ENCODE assay signal across 27 mouse cellular contexts in genomic region chr5:107152989-107153388, GRCm38 (mm10).
DNase-seq lines count a peak whose midpoint lies in the region; ATAC-seq and TF ChIP-seq lines count a peak whose summit lies in the region.
"Had no signal": no experiment of that assay in that cellular context is flagged by ENCODE, and none has a peak within 500 bp of the region (broad histone marks: within the 10 kb centered on the region; RNA-seq: fewer than 3 reads in every experiment).

No protein-coding gene starts in this region.

- H3K27me3 ChIP-seq in kidney, embryonic 15.5 days: no peaks in the 10 kb centered on the region
- no peaks in the 10 kb centered on the region for H3K27me3 ChIP-seq in embryonic facial prominence, embryonic 15.5 days
- H3K27me3 ChIP-seq in stomach, embryonic 14.5 days (ENCODE audit: control insufficient read depth, insufficient read depth, low read length): no peaks in the 10 kb centered on the region
- H3K27me3 ChIP-seq in stomach, postnatal 0 days (ENCODE audit: control insufficient read depth, insufficient read depth, low read length): no peaks in the 10 kb centered on the region
- H3K27me3 ChIP-seq in heart, adult 2 months (ENCODE audit: control insufficient read depth, insufficient read depth, low read length): no peaks in the 10 kb centered on the region
- H3K27me3 ChIP-seq: heart, embryonic 12.5 days; heart, embryonic 15.5 days; intestine, embryonic 15.5 days had no signal

- no peak overlapping the region for H3K9ac ChIP-seq in kidney, embryonic 15.5 days
- H3K9ac ChIP-seq in embryonic facial prominence, embryonic 15.5 days: no peak overlapping the region
- H3K9ac ChIP-seq in stomach, embryonic 14.5 days (replicated peaks; ENCODE audit: low read depth, low read length): no peak overlapping the region
- H3K9ac ChIP-seq in stomach, postnatal 0 days (ENCODE audit: low read length): no peak overlapping the region
- H3K9ac ChIP-seq in heart, adult 2 months (ENCODE audit: low read depth, low read length): no peak overlapping the region
- H3K9ac ChIP-seq: forebrain, postnatal 0 days; heart, embryonic 12.5 days; heart, embryonic 15.5 days; hindbrain, embryonic 13.5 days; intestine, embryonic 15.5 days had no signal

- no peaks in the 10 kb centered on the region for H3K9me3 ChIP-seq in kidney, embryonic 15.5 days (replicated peaks)
- H3K9me3 ChIP-seq in embryonic facial prominence, embryonic 15.5 days (replicated peaks): no peaks in the 10 kb centered on the region
- H3K9me3 ChIP-seq in stomach, embryonic 14.5 days (ENCODE audit: control insufficient read depth, low read depth, low read length): no peaks in the 10 kb centered on the region
- H3K9me3 ChIP-seq in stomach, postnatal 0 days (ENCODE audit: control insufficient read depth, low read length): no peaks in the 10 kb centered on the region
- H3K9me3 ChIP-seq: forebrain, embryonic 10.5 days; heart, embryonic 12.5 days; heart, embryonic 15.5 days; hindbrain, embryonic 10.5 days; hindbrain, embryonic 13.5 days; intestine, embryonic 15.5 days had no signal

- intact Hi-C loops in heart, adult 2 months (cut with DNase I): loop anchor here (5.0 kb wide), 1 partner anchor 66 kb away; no protein-coding TSS in a partner anchor

- H3K4me2 ChIP-seq in kidney, embryonic 15.5 days: no peak overlapping the region
- no peak overlapping the region for H3K4me2 ChIP-seq in embryonic facial prominence, embryonic 15.5 days (replicated peaks)
- no peak overlapping the region for H3K4me2 ChIP-seq in stomach, embryonic 14.5 days (replicated peaks; ENCODE audit: low read depth, low read length)
- H3K4me2 ChIP-seq in stomach, postnatal 0 days (replicated peaks; ENCODE audit: low read depth): no peak overlapping the region
- H3K4me2 ChIP-seq: heart, embryonic 12.5 days; heart, embryonic 15.5 days; hindbrain, embryonic 13.5 days; intestine, embryonic 15.5 days had no signal

- no peak for DNase-seq in kidney, adult 18-20 months
- peak; percentile 21 for DNase-seq in stomach, postnatal 0 days (ENCODE audit: low spot score)
- DNase-seq in heart, adult 2 months: no peak
- DNase-seq in adrenal gland, adult 2 months: no peak
- DNase-seq: adrenal gland, adult 8-10 months; adrenal gland, postnatal 25 days; cerebellum, adult 11-12 months; cerebellum, adult 8-10 months; cerebellum, postnatal 10 days; cerebellum, postnatal 36 days; embryo, embryonic 11 days; forebrain, postnatal 0 days; gastrocnemius, postnatal 14 days; heart, postnatal 10 days; heart, postnatal 36 days had no signal

- no peaks in the 10 kb centered on the region for H3K79me2 ChIP-seq in heart, adult 2 months (replicated peaks; ENCODE audit: control insufficient read depth, insufficient read depth, low read length)

- no peak for ATAC-seq in kidney, embryonic 15.5 days (replicated peaks; ENCODE audit: low FRiP score)
- no peak for ATAC-seq in embryonic facial prominence, embryonic 15.5 days (ENCODE audit: insufficient number of reproducible peaks, low FRiP score, low TSS enrichment, low read depth)
- ATAC-seq in stomach, embryonic 14.5 days (ENCODE audit: insufficient number of reproducible peaks, insufficient read depth, low FRiP score, low read depth): peak; percentile 73
- peak; percentile 82 for ATAC-seq in stomach, postnatal 0 days (ENCODE audit: low FRiP score, low TSS enrichment)
- ATAC-seq: CD4-positive, CD25-positive, alpha-beta regulatory T cell, adult 4 months; forebrain, embryonic 14.5 days; forebrain, postnatal 0 days; hindbrain, embryonic 16.5 days; intestine, embryonic 15.5 days had no signal

- H3K27ac ChIP-seq in kidney, embryonic 15.5 days: 0 out of 2 replicates have a peak overlapping the region, but pooled peaks have one; percentile 23
- peak overlapping the region; percentile 25; the same call in 1 of the 2 replicates for H3K27ac ChIP-seq in embryonic facial prominence, embryonic 15.5 days (replicated peaks)
- H3K27ac ChIP-seq in stomach, embryonic 14.5 days (ENCODE audit: low read length): peak overlapping the region; percentile 33; the same call in 1 of the 2 replicates
- no peak overlapping the region for H3K27ac ChIP-seq in stomach, postnatal 0 days (replicated peaks)
- H3K27ac ChIP-seq in heart, adult 2 months: no peak overlapping the region
- H3K27ac ChIP-seq: forebrain, embryonic 10.5 days; heart, embryonic 15.5 days; hindbrain, embryonic 10.5 days; hindbrain, embryonic 13.5 days; intestine, embryonic 15.5 days had no signal

- TF ChIP-seq POLR2A in heart, adult 2 months (IDR thresholded peaks at IDR 0.05; ENCODE audit: insufficient read depth, low read depth, low read length): no peak

- H3K4me3 ChIP-seq in kidney, embryonic 15.5 days (replicated peaks): no peak overlapping the region
- H3K4me3 ChIP-seq in embryonic facial prominence, embryonic 15.5 days (replicated peaks): no peak overlapping the region
- H3K4me3 ChIP-seq in stomach, embryonic 14.5 days (ENCODE audit: low read depth, low read length): no peak overlapping the region
- no peak overlapping the region for H3K4me3 ChIP-seq in stomach, postnatal 0 days (ENCODE audit: low read depth, low read length)
- H3K4me3 ChIP-seq in heart, adult 2 months: no peak overlapping the region
- H3K4me3 ChIP-seq: forebrain, embryonic 10.5 days; heart, embryonic 12.5 days; heart, embryonic 15.5 days; hindbrain, embryonic 10.5 days; hindbrain, embryonic 13.5 days; intestine, embryonic 15.5 days had no signal

- TF ChIP-seq CTCF in stomach, postnatal 0 days (IDR thresholded peaks at IDR 0.05; ENCODE audit: low read depth): no peak
- TF ChIP-seq CTCF in heart, adult 2 months (IDR thresholded peaks at IDR 0.05): no peak

- 77% methylated on average over 4 of the region's 4 CpGs for WGBS in kidney, embryonic 15.5 days
- 60% methylated on average over 4 of the region's 4 CpGs for WGBS in embryonic facial prominence, embryonic 15.5 days
- 72% methylated on average over 4 of the region's 4 CpGs for WGBS in stomach, embryonic 14.5 days
- 59% methylated on average over 4 of the region's 4 CpGs for WGBS in stomach, postnatal 0 days
- WGBS in heart, adult 2 months: 90% methylated on average over 4 of the region's 4 CpGs

- peaks cover 44% of the 10 kb centered on the region for H3K4me1 ChIP-seq in kidney, embryonic 15.5 days
- peaks cover 58% of the 10 kb centered on the region for H3K4me1 ChIP-seq in embryonic facial prominence, embryonic 15.5 days
- peaks cover 31% of the 10 kb centered on the region for H3K4me1 ChIP-seq in stomach, embryonic 14.5 days (ENCODE audit: control insufficient read depth, insufficient read depth, low read length)
- peaks cover 4% of the 10 kb centered on the region; the same call in 1 of the 2 replicates for H3K4me1 ChIP-seq in stomach, postnatal 0 days (replicated peaks; ENCODE audit: control insufficient read depth, insufficient read depth)
- peaks cover 14% of the 10 kb centered on the region for H3K4me1 ChIP-seq in heart, adult 2 months (ENCODE audit: control insufficient read depth, insufficient read depth, low read length)

- no peak for TF ChIP-seq EP300 in stomach, postnatal 0 days (optimal IDR thresholded peaks at IDR 0.05)
- TF ChIP-seq EP300 in heart, adult 2 months (IDR thresholded peaks at IDR 0.05; ENCODE audit: insufficient read depth, low read depth, low read length): no peak

- H3K36me3 ChIP-seq in kidney, embryonic 15.5 days: 0 out of 2 replicates have a peak, but pooled peaks cover 2% of the 10 kb centered on the region
- H3K36me3 ChIP-seq in embryonic facial prominence, embryonic 15.5 days: peaks cover 11% of the 10 kb centered on the region
- peaks cover 5% of the 10 kb centered on the region; the same call in 1 of the 2 replicates for H3K36me3 ChIP-seq in stomach, embryonic 14.5 days (ENCODE audit: control insufficient read depth, insufficient read depth, low read length)
- H3K36me3 ChIP-seq in stomach, postnatal 0 days (ENCODE audit: control insufficient read depth, insufficient read depth, low read length): 0 out of 2 replicates have a peak, but pooled peaks cover 2% of the 10 kb centered on the region
- peaks cover 11% of the 10 kb centered on the region for H3K36me3 ChIP-seq in heart, adult 2 months (ENCODE audit: control insufficient read depth, insufficient read depth, low read length)
- H3K36me3 ChIP-seq: forebrain, embryonic 10.5 days; hindbrain, embryonic 10.5 days; hindbrain, embryonic 13.5 days; intestine, embryonic 15.5 days had no signal

Comparison
In these comparisons a context has a peak if more than half of its experiments do, and no peak if none do; other contexts are left out.
1. H3K27ac ChIP-seq: peak in kidney, embryonic 15.5 days (single experiment), embryonic facial prominence, embryonic 15.5 days (single experiment) and stomach, embryonic 14.5 days (single experiment); none in stomach, postnatal 0 days (single experiment) and heart, adult 2 months (single experiment).
2. ATAC-seq: peak in stomach, embryonic 14.5 days (single experiment) and stomach, postnatal 0 days (single experiment); none in kidney, embryonic 15.5 days (single experiment) and embryonic facial prominence, embryonic 15.5 days (single experiment).